Mouse (Mus musculus): ENCODE data around the gene Lrrc1.

Gene Lrrc1

DNA sequence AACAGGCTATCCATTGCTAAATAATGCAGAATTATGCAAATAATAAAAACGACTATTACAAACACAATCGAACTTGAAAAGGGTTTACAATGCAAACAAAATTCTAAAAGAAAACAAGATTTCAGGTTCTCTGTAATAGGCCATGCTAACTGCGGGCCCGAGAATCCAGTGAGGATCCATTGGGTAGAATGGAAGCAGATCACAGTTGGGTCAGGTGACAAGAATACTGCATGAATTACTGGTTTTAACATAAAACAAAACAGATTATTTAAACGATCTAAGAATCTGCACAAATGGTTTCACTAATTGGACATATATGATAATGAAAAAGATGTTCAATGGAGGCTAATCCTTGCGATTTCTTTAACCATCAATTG lies 42.5 kb downstream of the Lrrc1 start:
- no peak for DNase-seq (ENCODE audit: low spot score)

GRCm38 (mm10) chr9:77499084-77499483 lies 45.6 kb downstream of the Lrrc1 start:
- DNase-seq (ENCODE audit: low spot score): no peak

- no peak for DNase-seq (ENCODE audit: low spot score)
Measured at GRCm38 (mm10) chr9:77498406-77498805, 46.3 kb downstream of the Lrrc1 start.

- no peak for DNase-seq (ENCODE audit: low spot score)
Measured at GRCm38 (mm10) chr9:77497173-77497572, 47.5 kb downstream of the Lrrc1 start.

- no peak for DNase-seq (ENCODE audit: low spot score)
Measured at GRCm38 (mm10) chr9:77496540-77497062, 48.1 kb downstream of the Lrrc1 start.

- no peak for DNase-seq (ENCODE audit: low spot score)
Measured at GRCm38 (mm10) chr9:77494307-77494706, 50.4 kb downstream of the Lrrc1 start.

GRCm38 (mm10) chr9:77488611-77489010 lies 56.1 kb downstream of the Lrrc1 start:
- DNase-seq (ENCODE audit: low spot score): no peak

DNA sequence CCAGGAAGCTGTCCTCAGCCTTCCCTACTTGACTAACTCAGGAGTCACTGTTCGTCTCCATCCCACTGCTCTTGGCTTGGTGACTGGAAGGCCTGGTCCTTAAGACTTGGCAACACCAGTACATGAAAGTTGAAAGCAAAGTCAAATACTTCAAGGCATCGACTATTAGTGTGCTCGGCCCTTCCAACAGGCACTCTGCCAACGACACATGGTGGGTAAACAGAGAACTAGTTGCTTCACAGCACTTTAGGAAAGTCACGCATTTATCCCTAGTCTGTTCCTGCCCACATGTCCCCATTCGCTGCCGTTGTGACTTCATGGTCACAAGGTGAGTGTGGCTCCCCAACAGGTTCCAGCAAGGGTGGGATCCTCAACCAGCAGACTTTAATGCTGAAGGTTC lies 57.2 kb downstream of the Lrrc1 start:
- DNase-seq (ENCODE audit: low spot score): no peak

DNA sequence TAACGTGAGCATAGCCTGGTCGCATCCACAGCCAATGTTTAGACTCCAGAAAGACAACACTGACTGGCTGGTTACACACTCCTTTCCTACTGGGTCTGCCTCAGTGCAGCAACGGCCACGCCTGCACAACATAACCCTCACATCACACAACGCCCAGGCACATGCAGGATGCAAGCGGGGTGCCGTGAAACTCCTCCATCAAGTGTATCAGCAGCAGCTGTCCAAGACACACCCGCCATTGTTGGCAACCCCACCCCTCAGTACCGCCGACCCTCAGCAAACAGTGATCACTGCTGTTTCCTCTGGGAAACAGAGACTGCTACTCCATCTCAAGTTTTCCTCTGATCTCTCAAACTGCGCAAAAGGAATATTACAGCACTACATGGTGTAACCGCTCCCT lies 58.8 kb downstream of the Lrrc1 start:
- DNase-seq (ENCODE audit: low spot score): no peak

DNA sequence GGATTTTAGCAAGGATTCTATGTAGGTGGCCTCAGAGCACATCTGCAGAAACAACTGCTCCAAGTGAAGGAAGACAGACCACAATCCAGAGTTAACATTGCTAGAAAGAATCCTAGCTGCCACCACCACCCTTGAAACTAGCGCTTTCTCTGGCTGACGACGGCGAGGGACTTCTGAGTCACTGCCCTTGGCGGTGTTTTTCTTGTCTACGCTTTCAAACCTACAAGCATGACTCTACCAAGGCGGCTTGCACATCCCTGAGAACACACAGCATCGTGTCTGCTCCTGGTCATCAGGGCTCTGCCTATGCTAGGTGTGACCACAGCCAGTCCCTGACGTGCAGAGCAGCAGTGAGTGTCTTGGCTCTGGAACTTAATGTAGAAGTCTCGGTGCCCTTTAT lies 59.9 kb downstream of the Lrrc1 start:
- DNase-seq (ENCODE audit: low spot score): no peak

- DNase-seq (ENCODE audit: low spot score): peak; percentile 62
Measured at GRCm38 (mm10) chr9:77483559-77483958, 61.1 kb downstream of the Lrrc1 start.

DNA sequence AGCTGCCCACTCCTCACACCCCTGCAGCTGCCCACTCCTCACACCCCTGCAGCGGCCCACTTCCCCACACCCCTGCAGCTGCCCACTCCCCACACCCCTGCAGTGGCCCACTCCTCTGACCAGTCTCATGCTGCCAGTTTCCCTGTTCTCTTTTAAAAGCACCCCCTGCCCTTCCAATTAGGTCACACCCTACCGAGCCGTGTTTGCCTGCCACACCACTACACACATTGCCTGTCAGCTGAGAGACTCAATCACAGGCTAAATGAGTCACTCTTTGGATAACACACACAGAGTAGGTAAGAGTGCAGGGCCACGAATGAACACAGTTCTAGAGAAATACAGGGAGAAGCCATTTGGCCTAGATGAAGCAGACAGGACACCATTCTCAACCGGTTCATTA lies 62.4 kb downstream of the Lrrc1 start:
- DNase-seq (ENCODE audit: low spot score): peak; percentile 80

- peak; percentile 19 for DNase-seq (ENCODE audit: low spot score)
Measured at GRCm38 (mm10) chr9:77481380-77481779, 63.3 kb downstream of the Lrrc1 start.

- DNase-seq (ENCODE audit: low spot score): no peak
Measured at GRCm38 (mm10) chr9:77480574-77481319, 63.9 kb downstream of the Lrrc1 start.

DNA sequence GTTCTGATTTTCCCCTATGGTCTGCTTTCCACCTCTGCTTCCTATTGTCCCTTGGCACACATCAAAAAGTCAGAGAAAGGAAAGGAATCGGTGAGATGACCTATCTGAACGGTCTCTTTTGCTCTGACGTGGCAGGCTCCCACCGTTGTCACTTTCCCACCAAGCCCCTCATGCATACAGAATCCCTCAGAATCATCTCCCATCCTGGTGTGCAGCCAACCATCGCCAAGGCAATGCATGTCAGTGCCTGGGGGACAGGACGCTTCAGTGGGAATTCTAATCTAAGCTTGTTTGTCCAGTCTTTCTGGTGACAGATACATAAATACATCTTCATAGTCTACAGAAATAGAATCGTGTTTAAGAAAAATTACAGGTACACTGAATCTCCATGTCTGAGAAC lies 64.7 kb downstream of the Lrrc1 start:
- DNase-seq (ENCODE audit: low spot score): no peak

DNA sequence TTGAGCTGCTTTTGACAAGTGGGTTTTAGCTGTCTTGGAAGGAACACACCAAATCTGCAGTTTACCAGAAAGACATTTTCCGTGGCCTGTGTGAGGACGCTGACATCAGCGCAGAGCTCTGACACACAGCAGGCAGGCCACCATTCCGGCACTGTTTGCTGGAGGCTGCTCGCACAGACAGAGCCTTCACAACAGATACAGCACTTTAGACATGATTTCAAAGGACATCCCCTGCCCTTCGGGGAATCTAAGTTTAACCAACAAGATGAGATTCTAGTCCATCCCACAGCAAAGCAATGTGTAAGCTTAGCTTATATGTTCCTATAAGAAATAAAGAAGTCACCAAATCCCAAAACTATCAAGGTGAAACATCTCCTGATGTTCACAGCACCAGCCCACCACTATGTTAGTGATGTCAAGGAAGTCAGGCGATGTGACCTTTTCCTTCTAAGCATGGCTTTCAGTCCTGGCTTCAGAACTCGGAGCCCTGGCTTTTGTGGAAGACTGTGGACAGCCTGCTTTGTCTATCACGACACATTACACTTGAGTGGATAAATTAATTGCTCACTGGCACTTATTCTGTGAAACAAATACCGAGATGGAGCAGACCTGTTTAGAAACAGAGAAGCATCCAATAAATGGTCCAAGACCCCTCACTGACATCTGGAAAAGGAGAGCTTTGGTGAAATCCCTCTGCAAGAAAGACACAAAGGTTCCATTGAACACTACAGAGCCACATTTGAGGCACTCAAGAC lies 66.3 kb downstream of the Lrrc1 start:
- no peak for DNase-seq (ENCODE audit: low spot score)

DNA sequence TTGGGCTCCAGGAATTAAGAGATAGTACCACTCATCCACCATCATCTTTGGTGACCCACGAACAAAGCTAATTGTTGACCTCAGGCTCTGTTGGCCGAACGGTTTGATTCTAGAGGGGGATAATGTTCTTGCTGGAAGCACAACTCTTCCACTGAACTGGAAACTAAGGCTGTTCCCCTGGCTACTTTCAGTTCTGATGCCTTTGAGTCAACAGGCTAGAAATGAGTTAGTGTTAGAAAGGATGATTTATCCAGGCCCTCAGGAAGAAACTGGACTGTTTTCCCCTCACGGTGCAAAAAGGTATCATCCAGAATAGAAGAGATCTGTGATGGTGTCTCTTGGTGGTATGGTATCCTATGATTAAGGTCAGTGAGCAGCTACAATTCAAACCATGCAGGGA lies 70.1 kb downstream of the Lrrc1 start:
- no peak for DNase-seq (ENCODE audit: low spot score)

DNA sequence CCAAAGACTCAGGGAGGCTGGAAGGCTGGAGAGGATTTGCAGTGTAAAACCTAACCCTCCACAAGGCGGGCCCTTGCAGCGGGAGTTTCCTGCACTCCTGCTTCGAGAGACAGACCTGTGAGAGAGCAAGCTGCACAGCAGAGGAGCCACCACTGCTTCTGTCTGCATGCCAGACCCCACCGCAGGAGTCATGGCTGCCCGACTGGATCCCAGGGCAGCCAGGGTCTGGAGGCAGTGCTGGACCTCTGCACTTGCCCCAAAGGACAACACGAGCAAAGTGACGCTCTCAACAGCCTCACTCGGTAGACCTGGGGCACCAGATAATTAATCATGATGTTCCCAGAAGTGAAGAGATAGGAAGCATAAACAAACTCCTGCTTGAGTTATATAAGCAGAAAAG lies 72.1 kb downstream of the Lrrc1 start:
- no peak for DNase-seq (ENCODE audit: low spot score)

GRCm38 (mm10) chr9:77471646-77472220 lies 72.9 kb downstream of the Lrrc1 start:
- DNase-seq (ENCODE audit: low spot score): no peak

- DNase-seq (ENCODE audit: low spot score): no peak
Measured at GRCm38 (mm10) chr9:77469791-77470607, 74.7 kb downstream of the Lrrc1 start.

DNA sequence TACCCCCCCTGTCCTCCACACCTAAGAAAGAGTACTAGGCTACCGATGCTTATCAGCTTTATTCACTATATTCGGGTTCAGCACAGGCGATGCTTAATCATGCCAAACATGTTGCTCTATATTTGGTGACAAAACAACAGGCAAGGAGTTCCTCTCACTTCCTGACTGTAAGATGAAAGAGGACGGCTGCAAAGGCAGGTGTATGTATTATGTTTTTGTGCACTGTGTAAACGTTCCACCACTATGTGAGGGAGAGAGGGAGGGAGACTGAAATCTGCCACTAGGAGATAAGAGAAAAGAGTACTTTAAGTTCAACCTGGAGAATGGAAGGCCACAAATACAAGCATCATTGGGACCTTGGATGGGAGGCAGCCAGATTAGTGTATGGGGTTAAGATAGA lies 77.7 kb downstream of the Lrrc1 start:
- DNase-seq (ENCODE audit: low spot score): no peak

- DNase-seq (ENCODE audit: low spot score): no peak
Measured at GRCm38 (mm10) chr9:77465401-77465800, 79.3 kb downstream of the Lrrc1 start.

Measured in adipocyte (in vitro differentiated cells).